Mouse (Mus musculus): ENCODE measurements at regions not wholly inside any gene's neighbourhood (a gene's known extent, or its start where the extent isn't known, plus 50 kb on each side); places are given as distances from the start of the nearest gene placed in this dataset.

DNA sequence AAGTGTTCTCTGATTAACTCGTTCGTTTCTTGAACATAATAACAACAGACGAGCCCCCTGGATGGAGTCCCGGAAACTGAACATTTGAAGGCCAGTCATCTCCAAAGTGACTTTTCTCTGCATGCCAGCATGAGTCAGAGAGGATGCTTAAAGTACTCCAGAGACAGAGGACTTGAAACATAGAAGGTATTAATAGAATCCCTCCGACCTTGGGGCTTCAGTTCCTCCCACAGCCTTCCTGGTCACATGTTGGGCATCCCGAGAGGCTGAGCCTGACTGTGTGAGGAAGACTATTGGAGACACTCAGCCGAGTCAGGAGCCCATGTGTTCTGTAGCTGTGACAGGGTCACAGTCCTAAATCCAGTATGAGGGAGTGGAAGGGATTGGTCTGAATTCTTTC lies 232.7 kb upstream of the Serp2 start:
- POLR2A ChIA-PET: interaction anchor here in 1 of 4 experiments (1.0 kb wide), 1 partner anchor 22 kb away, joined by 4 read pairs; no protein-coding TSS in a partner anchor
- CTCF ChIA-PET: no interaction called here

DNA sequence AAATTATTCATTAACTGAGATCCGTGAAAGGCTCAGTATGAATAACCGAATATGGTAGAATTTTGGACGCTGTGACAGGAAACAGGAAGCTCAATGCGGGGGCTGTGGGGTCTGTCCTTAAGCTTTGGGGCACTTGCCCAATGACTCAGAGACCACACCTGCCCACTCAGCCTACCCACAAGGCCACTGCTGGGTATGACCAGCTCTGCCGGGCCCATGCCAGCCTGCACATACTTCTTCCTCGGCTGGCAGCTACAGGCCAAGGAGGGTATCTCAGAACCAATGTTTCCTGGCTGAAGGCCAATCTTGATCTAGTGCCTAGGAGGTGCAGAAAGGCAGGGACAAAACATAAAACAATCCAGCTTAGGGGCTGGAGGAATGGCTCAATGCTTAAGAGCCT lies 230.9 kb upstream of the Serp2 start:
- ChIA-PET CTCF (no interaction called here), POLR2A (interaction anchor here in 1 of 4 experiments (1.0 kb wide), 1 partner anchor 280 kb away, joined by 3 read pairs; no protein-coding TSS in a partner anchor)

DNA sequence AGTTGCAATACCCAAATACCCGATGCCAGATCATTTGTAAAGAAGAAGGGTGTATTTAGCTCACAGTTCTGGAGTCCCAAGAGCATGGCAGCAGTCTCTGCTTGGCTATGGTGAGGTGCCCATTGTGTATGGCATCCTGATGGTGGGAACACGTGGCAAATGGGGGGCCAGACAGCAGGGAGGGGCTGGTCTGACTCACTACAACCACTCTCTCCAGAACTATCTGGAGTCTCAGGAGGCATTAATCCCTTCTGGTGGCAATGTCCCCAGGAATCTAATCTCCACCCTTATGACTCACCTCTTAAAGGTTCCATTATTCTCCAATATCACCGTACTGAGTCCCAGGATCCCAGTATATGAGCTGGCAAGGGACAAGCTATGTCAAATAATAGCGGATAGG lies 229.5 kb upstream of the Serp2 start:
- POLR2A ChIA-PET: interaction anchor here in 2 of 4 experiments (1.0 to 1.6 kb wide), 3 partner anchors 14 to 281 kb away, joined by 3 to 4 read pairs (median 4); no protein-coding TSS in a partner anchor

DNA sequence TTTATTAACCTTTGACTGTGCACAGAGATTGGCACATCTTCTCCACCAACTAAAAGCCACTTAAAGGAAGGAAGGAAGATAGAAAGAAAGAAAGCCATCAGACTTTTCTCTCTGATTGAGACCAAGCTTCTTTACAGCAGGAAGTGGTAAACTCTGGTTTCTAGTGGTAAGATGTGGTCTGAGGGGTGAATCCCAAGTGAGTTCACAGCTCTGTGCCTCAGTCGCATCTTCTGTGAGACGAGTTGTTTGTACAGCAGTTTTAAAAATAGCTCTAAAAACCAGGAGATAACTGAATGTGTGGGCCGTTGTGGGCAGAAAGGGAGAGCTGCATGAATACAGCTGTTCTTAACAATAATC lies 224.8 kb upstream of the Serp2 start:
- CTCF ChIA-PET: no interaction called here

More for the DNA sequence above, 229.5 kb upstream of the Serp2 start:
- CTCF ChIA-PET: no interaction called here

DNA sequence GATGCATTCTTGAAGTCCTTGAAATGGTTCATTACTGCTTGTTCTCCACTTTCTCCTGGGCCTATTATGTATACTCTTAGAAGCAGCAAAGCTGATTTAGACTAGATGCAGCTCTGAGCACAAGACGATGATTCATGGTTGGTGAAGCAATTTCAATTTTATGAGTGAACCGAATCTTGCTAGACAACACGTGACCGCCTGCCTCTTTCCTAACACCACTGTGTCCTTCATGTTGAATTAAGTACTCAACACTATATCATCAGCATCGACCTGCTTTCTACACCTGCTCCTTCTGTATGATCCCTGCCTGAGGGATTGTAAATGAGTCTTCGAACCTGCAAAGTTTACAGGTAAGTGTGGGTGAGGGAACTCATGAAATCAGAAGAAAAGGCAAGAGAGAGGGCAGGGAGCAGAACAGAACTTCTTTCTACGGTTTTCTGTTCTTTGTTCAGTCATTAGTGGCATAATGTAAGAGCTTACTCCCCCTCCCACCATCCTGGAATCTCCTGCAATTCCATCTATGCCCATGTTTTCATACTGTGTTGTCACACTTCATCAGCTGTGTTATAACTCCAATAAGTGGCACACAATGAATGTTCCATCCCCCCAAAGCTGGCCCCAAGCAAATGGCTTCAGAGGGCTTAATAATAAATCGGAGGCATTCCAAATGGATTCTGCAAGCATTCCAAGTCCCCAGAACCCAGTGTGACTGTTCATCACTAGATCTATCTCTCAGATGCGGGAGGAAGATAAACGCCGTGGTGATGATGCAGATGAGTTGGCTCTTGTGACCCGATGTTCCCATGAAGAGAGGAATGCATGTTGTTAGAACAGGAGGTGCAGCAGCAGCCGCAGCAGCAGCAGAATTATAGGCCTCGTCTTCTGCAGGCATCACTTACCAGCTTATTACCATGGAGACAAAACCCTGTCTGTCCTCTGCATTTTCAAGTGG lies 224.2 kb upstream of the Serp2 start:
- POLR2A ChIA-PET: interaction anchor here in 2 of 4 experiments (0.6 to 1.9 kb wide), 4 partner anchors 11 to 276 kb away, joined by 3 to 6 read pairs (median 4); no protein-coding TSS in a partner anchor
- CTCF ChIA-PET: no interaction called here

More for the DNA sequence above, 224.8 kb upstream of the Serp2 start:
- POLR2A ChIA-PET: interaction anchor here in 2 of 4 experiments (0.6 to 1.9 kb wide), 4 partner anchors 10 to 276 kb away, joined by 3 to 6 read pairs (median 4); no protein-coding TSS in a partner anchor

DNA sequence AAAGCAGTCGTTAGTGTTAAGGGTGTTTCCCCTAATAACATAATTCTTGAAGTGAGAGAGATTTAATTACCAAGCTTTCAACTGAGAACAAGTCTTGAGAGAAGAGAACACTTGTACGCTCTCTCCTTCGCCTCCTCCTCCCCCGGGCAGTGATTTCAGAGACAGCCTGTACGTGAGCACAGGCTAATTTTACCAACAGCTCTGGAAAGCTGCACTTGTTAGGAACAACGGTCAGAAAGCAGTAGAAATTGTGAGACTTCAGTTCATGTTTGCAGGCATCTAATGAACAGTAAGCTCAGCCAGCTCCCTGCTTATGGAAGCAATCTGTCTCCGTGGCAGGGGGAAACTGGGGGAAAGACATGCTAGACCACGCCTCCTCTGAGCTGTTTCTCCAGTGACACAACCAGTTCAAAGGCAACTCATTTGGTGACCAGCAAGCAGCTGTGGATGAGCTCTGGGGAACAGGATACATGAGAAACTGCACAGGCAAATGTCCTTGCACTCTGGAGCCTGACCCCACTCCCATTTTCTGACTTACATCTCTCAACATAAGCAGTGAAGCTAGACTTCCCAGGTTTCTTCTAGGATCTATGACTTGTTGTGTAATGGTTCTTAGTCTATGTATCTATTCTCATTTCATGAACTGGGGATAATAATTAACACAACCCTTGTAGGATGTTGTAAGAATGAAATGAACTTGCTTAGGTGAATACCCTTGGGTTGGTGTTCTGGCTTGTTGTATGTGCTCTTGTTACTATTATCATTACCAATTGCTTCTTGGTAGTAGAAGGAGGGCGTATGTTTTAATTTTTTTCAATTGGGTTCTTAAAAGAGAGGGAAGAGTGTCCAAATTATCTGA lies 222.1 kb upstream of the Serp2 start:
- POLR2A ChIA-PET: interaction anchor here in 2 of 4 experiments (0.5 to 1.8 kb wide), 7 partner anchors 12 to 274 kb away, joined by 3 to 4 read pairs (median 3); no protein-coding TSS in a partner anchor
- CTCF ChIA-PET: interaction anchor here in 1 of 4 experiments (0.5 kb wide), 1 partner anchor 38 kb away, joined by 3 read pairs; no protein-coding TSS in a partner anchor

DNA sequence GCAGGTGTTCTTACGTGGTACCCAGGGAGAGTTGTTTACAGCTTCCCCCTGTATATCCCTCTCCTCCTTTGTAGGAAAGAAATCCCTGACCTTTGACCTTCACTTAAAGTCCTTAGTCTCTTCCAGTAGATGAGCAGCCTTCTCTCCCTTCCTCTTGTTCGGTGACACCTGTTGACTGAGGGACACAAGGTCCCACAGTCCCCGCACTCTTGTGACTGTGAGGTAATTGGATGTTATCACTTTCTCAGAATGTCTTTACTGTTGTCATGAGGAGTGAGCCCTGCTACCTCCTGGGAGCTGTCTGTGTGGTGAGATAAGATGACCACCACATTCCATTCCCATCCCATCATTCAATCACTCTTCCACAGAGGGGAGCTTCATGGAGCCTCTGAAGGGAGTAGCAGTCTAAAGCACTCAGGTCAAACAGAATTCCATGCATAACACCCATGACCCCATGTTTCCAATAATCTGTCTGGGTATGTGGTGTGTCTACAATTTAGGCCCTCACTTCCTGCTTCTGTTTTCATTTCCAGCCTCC lies 218.8 kb upstream of the Serp2 start:
- ChIA-PET CTCF (interaction anchor here in 1 of 4 experiments (0.6 kb wide), 1 partner anchor 270 kb away, joined by 7 read pairs; no protein-coding TSS in a partner anchor), POLR2A (interaction anchor here in 2 of 4 experiments (0.9 to 7.1 kb wide), 4 partner anchors 28 to 281 kb away, joined by 3 to 57 read pairs (median 4); no protein-coding TSS in a partner anchor)

DNA sequence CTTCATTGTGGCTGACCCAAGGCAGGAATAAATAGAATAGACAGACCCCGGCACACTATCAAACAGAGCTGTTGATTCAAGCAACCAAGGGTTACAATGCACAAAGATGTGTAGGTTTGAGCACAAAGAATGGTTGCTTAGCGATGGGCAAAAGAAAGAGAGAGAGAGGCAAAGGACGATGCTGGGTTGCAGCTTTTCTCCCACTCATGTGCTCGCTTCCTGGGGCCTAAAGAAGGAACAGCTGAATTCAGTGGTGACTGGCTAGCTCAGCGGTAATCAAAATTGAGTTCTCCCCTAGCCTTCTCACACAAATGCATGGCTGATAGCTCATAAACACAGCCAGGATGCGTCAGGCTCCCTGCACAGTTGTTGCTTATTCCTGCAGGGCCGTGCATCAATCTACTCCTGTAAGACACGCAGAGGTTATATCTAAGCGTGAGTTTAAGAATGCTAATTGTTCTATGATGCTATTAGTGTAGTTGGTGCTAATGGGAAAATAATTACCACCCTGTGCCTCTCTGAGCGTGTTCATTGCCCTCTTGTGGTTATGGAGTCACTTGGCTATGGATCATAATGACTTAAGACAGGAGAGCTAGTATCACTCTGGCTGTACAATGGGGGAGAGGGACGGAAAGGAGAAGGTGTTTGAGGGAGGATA lies 216.2 kb upstream of the Serp2 start:
- POLR2A ChIA-PET: interaction anchor here in 2 of 4 experiments (0.6 to 7.1 kb wide), 11 partner anchors 13 to 349 kb away, joined by 3 to 57 read pairs (median 3); no protein-coding TSS in a partner anchor
- CTCF ChIA-PET: no interaction called here

DNA sequence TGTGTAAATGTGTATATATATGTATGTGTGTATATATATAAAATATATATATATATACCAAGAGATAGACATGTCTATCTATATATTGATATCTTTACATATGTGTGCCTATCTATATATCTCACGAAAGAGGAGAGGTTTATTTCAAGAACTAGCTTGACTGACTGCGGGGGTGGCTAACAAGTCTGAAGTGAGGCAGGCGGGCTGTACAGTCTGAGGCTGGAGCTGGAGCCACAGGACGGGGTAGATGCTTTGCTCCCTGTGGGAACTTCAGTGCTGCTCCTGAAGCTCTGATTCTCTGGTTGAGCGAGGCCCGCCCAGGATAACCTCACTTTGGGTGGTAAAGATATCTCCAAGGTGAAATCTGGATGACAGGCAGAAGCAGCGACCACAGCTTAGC lies 213.4 kb upstream of the Serp2 start:
- CTCF ChIA-PET: interaction anchor here in 2 of 4 experiments (0.6 to 1.1 kb wide), 3 partner anchors 22 to 933 kb away, joined by 3 to 4 read pairs (median 3); no protein-coding TSS in a partner anchor
- POLR2A ChIA-PET: interaction anchor here (0.7 to 7.1 kb wide), 20 partner anchors 10 to 356 kb away, joined by 3 to 57 read pairs (median 3); partner anchors contain the start of gene Tsc22d1 (in 1 of the 4)

DNA sequence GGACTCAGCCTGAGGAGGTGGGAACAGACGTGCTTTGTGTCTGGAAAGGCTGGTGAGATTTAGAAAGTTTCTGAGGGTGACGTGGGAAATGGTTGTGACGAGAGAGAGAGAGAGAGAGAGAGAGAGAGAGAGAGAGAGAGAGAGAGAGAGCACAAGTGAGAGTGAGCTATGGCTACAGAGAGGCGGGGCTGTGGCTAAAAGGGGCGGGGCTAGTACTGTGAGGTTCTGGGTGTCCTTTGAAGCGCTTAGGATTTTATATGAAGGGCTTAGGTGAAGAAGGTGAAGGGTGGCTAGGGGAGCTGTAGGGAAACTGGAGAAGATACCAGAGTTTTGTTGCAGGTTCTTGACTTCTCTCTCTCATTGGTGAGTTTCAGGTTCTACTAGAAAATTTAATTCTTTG lies 210.6 kb upstream of the Serp2 start:
- CTCF ChIA-PET: interaction anchor here in 1 of 4 experiments (1.1 kb wide), 1 partner anchor 27 kb away, joined by 3 read pairs; no protein-coding TSS in a partner anchor
- POLR2A ChIA-PET: interaction anchor here in 3 of 4 experiments (0.7 to 4.7 kb wide), 9 partner anchors 71 to 279 kb away, joined by 3 to 37 read pairs (median 4); no protein-coding TSS in a partner anchor

DNA sequence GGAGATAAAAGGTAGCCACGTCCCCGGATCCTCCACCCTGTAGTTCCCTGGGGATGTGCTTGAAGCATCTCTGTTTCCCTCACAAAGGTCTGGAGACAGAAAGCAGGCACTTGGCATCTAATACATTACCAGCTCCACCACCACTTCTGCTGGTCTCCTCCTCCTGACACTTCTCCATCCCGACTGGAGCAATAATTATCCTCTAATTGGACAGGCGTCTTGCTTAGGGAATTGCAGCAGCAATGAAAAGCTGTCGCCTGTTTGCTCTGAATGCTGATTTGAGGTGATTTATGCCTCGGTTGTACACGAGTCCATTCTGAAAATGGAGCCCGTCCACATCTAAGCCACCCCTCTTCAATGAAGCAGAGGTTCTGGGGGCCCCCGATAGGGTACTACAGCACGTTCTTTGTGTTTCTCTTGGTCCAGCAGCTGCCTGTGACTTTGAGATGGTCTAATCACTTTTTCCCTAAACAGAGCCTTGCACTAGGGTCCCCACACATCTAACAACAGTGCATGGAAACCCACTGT lies 209.6 kb upstream of the Serp2 start:
- POLR2A ChIA-PET: interaction anchor here in 3 of 4 experiments (0.6 to 4.7 kb wide), 10 partner anchors 11 to 617 kb away, joined by 3 to 37 read pairs (median 4); no protein-coding TSS in a partner anchor
- CTCF ChIA-PET: interaction anchor here in 1 of 4 experiments (1.1 kb wide), 1 partner anchor 26 kb away, joined by 3 read pairs; no protein-coding TSS in a partner anchor

DNA sequence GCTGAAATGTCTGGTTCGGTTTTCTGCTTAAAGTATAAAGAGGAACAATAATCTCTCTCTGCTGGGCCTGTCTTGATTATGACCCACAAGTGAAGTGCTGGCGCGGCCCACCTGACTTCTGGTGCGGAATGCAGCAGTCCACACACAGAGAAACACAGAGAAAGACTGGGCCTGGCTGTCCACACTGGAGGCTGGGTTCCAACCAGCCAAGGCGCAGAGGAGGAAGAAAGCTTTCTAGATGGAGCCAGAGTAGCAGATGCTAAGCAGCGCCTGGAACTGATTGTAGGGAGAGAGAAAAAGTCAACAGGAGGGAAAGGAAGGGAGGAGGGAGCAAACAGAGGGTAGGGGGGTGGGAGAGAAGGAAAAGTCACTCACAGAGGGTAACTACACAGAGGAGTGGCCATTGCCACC lies 208.4 kb upstream of the Serp2 start:
- ChIA-PET CTCF (no interaction called here), POLR2A (interaction anchor here in 3 of 4 experiments (0.6 to 4.7 kb wide), 13 partner anchors 10 to 270 kb away, joined by 3 to 37 read pairs (median 4); no protein-coding TSS in a partner anchor)

DNA sequence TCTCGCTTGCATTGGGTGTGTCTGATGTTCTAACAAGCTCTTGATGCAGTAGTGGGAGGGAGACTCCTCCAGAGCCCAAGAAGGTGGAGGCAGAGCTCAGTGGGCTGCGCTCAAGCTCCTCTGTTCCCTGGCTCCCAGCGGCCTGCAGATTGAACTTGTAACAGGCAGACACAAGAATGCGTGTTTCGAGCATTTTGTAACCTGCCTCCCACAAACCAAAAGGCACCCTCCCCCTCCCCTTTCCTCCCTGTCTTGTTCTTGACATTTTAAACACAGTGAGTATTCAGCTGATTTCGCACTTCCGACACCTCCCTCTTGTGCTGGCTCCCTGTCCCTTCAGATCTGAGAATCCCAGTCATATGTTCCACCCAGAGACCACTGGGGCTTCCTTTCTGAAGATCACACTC lies 207.7 kb upstream of the Serp2 start:
- ChIA-PET POLR2A (interaction anchor here in 3 of 4 experiments (0.7 to 4.7 kb wide), 18 partner anchors 9 to 265 kb away, joined by 3 to 37 read pairs (median 4); no protein-coding TSS in a partner anchor), CTCF (interaction anchor here in 3 of 4 experiments (0.7 to 1.4 kb wide), 3 partner anchors 24 to 266 kb away, joined by 3 to 7 read pairs (median 6); no protein-coding TSS in a partner anchor)

DNA sequence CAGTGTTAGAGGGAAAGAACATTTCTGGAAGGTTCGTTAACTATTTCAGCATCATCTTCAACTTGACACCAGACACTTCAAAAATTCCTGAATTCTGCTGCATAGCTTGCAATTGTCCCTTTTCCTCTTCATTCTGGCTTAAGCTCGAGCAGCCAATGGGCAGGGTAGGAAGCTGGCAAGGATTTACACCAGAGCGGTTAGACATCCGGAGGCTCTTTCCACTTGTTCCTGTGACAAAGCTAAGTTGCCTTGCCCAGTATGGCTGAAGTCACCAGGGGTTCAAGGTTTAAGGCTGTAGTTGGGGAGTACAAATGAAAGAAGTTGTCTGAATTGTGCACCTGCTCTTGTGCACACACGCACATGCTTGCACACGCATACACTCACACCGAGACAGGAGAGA lies 206.8 kb upstream of the Serp2 start:
- ChIA-PET CTCF (interaction anchor here in 3 of 4 experiments (0.6 to 1.4 kb wide), 3 partner anchors 8 to 553 kb away, joined by 3 to 7 read pairs (median 5); no protein-coding TSS in a partner anchor), POLR2A (interaction anchor here in 3 of 4 experiments (0.7 to 4.7 kb wide), 16 partner anchors 9 to 259 kb away, joined by 3 to 37 read pairs (median 4); no protein-coding TSS in a partner anchor)

DNA sequence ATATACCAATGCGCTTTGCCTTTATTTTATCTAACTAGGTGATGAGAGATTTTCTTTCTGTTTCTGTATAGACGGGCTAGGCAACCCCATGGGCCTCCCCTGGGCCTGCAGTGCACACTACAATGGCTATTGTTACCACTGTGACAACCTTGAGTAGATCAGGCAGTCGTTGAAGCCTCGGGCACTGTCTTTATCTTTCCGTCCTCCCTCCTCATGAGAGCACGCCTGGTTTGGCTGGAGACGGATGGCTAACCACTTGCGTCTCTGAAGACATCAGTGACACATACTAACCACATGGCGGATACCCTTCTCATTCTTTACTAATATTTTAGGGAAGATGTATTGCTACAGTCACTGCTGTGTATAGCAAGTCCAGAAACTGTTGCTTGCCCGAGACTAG lies 206.1 kb upstream of the Serp2 start:
- CTCF ChIA-PET: no interaction called here
- POLR2A ChIA-PET: interaction anchor here in 2 of 4 experiments (1.0 to 1.2 kb wide), 3 partner anchors 9 to 23 kb away, joined by 3 to 6 read pairs (median 3); no protein-coding TSS in a partner anchor

DNA sequence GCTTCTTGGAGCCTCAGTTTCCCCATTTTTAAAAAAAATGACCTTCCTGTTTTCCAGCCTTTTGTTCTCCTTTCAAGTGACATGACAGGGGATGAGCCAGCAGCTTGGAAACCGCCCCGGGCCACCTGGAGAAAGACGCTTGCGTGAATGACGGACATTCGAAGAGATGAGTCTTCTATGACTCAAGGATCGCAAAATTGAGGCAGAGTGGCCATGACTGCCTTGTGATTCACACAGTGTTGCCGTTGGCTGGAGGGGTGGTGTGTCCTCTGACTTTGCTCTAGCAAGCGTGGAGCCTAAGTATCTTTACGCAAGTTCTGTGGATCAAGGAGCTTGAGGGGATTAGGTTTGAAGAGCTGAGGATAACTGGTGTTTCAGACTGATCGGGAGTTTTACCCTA lies 205.0 kb upstream of the Serp2 start:
- POLR2A ChIA-PET: interaction anchor here in 2 of 4 experiments (0.6 to 2.4 kb wide), 5 partner anchors 10 to 257 kb away, joined by 3 to 12 read pairs (median 6); no protein-coding TSS in a partner anchor
- CTCF ChIA-PET: interaction anchor here in 1 of 4 experiments (0.6 kb wide), 1 partner anchor 891 kb away, joined by 3 read pairs; no protein-coding TSS in a partner anchor

DNA sequence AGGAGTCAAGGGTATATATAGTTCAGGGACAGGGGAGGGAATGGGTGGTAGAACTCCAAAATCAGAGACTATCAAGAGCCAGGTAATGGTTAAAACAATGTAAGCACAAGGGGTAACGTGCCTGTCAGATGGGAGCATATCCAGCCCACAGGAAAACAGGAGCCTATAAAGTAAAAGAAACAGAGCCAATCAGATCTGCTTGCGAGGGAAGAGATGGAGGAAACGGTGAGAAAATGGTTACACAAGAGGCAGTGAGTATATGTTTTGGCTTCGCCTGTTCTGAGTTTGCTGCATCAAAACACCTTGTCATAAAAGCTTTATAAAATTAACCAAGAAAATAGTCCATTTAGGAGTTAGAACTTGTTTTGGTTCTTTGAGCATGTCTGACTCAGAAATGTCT lies 204.6 kb upstream of the Serp2 start:
- ChIA-PET POLR2A (interaction anchor here in 2 of 4 experiments (0.9 to 2.4 kb wide), 3 partner anchors 36 to 257 kb away, joined by 3 to 12 read pairs (median 8); no protein-coding TSS in a partner anchor), CTCF (no interaction called here)

All from embryonic stem cell, embryonic (primary cell).